Mouse (Mus musculus) CH12.LX (cell line): ENCODE results near the gene Tspan8. TPM values are rescaled to one million over a fixed set of nuclear protein-coding genes. Genes with fewer than 3 reads are reported as not detected.

Experiments
- DNase-seq: peaks from one replicate; pipeline ENCODE4 v3.0.0-alpha.2; 2013; ENCODE audit errors: extremely low read depth
- H3K27ac ChIP-seq: 2 replicates; pipeline ENCODE4 v1.5.1; 2012; ENCODE audit warnings: low read depth, mild to moderate bottlenecking, control low read depth, moderate library complexity; ENCODE audit not compliant: insufficient read depth
- H3K27me3 ChIP-seq: replicated peaks from 2 replicates; pipeline ENCODE3; 2012; ENCODE audit warnings: inconsistent platforms
- H3K36me3 ChIP-seq, 2 experiments: replicated peaks in 1 of 2; 2 replicates each; pipeline versions ENCODE3 to v1.6.1; 2012; ENCODE audit warnings: inconsistent platforms in 1 of 2, low read length in 1 of 2, mild to moderate bottlenecking in 1 of 2, mixed read lengths in 1 of 2, moderate library complexity in 1 of 2; ENCODE audit not compliant: control insufficient read depth in 1 of 2, insufficient read depth in 1 of 2
- H3K4me1 ChIP-seq, 2 experiments: 2 replicates each; pipeline ENCODE4 v1.6.1; 2012; ENCODE audit warnings: inconsistent platforms in 1 of 2, moderate library complexity in 1 of 2; ENCODE audit not compliant: insufficient read depth in 2 of 2, control insufficient read depth in 1 of 2
- H3K4me2 ChIP-seq: 2 replicates; pipeline ENCODE4 v1.6.1; 2012; ENCODE audit warnings: low read depth, mild to moderate bottlenecking, control low read depth; ENCODE audit not compliant: poor library complexity, insufficient read depth, severe bottlenecking
- H3K4me3 ChIP-seq, 3 experiments: fragments of 150-350 bp in 1 of 3; sonication (generic) in 1 of 3; replicated peaks in 1 of 3; 2 replicates each; pipeline versions ENCODE3 to v1.5.1; 2011 to 2012; ENCODE audit warnings: low read depth in 2 of 3, low read length in 2 of 3, mild to moderate bottlenecking in 2 of 3, moderate library complexity in 2 of 3, control low read depth in 1 of 3, improper control_type of control experiment in 1 of 3, inconsistent platforms in 1 of 3, mixed read lengths in 1 of 3; ENCODE audit not compliant: poor library complexity in 1 of 3
- H3K79me2 ChIP-seq: replicated peaks from 2 replicates; pipeline ENCODE4 v1.6.1; 2012; ENCODE audit warnings: mild to moderate bottlenecking, moderate library complexity; ENCODE audit not compliant: control insufficient read depth, poor library complexity, insufficient read depth, severe bottlenecking; ENCODE audit errors: extremely low read depth
- H3K9ac ChIP-seq: 2 replicates; pipeline ENCODE4 v1.6.1; 2012; ENCODE audit warnings: low read depth, mild to moderate bottlenecking, control low read depth, moderate library complexity; ENCODE audit not compliant: insufficient read depth
- H3K9me3 ChIP-seq: replicated peaks from 2 replicates; pipeline ENCODE3; 2012; ENCODE audit warnings: low read length, inconsistent platforms, mixed read lengths
- BHLHE40 ChIP-seq: IDR thresholded peaks from 2 replicates; pipeline ENCODE4 v1.6.1; 2011; ENCODE audit warnings: mild to moderate bottlenecking, low read depth, low read length, improper control_type of control experiment
- CHD1 ChIP-seq: IDR thresholded peaks from 2 replicates; pipeline ENCODE4 v1.6.1; 2012; ENCODE audit warnings: low read depth, low read length, improper control_type of control experiment, inconsistent platforms
- CHD2 ChIP-seq: IDR thresholded peaks from 2 replicates; pipeline ENCODE4 v1.6.1; 2011; ENCODE audit warnings: low read length, improper control_type of control experiment
- E2F4 ChIP-seq: IDR thresholded peaks from 2 replicates; pipeline ENCODE4 v1.6.1; 2011; ENCODE audit warnings: low read depth, low read length, improper control_type of control experiment; ENCODE audit not compliant: insufficient replicate concordance
- ELF1 ChIP-seq: IDR thresholded peaks from 2 replicates; pipeline ENCODE4 v1.6.1; 2014; ENCODE audit warnings: low read depth, mild to moderate bottlenecking, inconsistent platforms, low read length, improper control_type of control experiment
- ETS1 ChIP-seq: conservative IDR thresholded peaks from 2 replicates; pipeline ENCODE4 v1.6.1; 2012; ENCODE audit warnings: low read depth, mild to moderate bottlenecking, inconsistent platforms, low read length, improper control_type of control experiment, moderate library complexity
- JUN ChIP-seq: IDR thresholded peaks from 2 replicates; pipeline ENCODE4 v1.6.1; 2011; ENCODE audit warnings: low read depth, mild to moderate bottlenecking, low read length, improper control_type of control experiment, moderate library complexity; ENCODE audit not compliant: insufficient read depth
- JUND ChIP-seq: conservative IDR thresholded peaks from 2 replicates; pipeline ENCODE4 v1.6.1; 2011; ENCODE audit warnings: low read depth, low read length, improper control_type of control experiment
- MAFK ChIP-seq: IDR thresholded peaks from 2 replicates; pipeline ENCODE4 v1.6.1; 2011; ENCODE audit warnings: low read length, improper control_type of control experiment; ENCODE audit not compliant: insufficient replicate concordance
- MAX ChIP-seq: IDR thresholded peaks from 2 replicates; pipeline ENCODE4 v1.6.1; 2011; ENCODE audit warnings: low read length, improper control_type of control experiment
- MAZ ChIP-seq: IDR thresholded peaks from 2 replicates; pipeline ENCODE4 v1.6.1; 2012; ENCODE audit warnings: low read depth, mild to moderate bottlenecking, inconsistent platforms, low read length, improper control_type of control experiment, moderate library complexity
- NELFE ChIP-seq: IDR thresholded peaks from 2 replicates; pipeline ENCODE4 v1.6.1; 2011; ENCODE audit warnings: low read depth, low read length, improper control_type of control experiment
- PAX5 ChIP-seq: IDR thresholded peaks from 2 replicates; pipeline ENCODE4 v1.6.1; 2012; ENCODE audit warnings: low read length, inconsistent platforms, mixed read lengths
- POLR2A ChIP-seq: IDR thresholded peaks from 2 replicates; pipeline ENCODE4 v1.6.1; 2011; ENCODE audit warnings: low read depth, mild to moderate bottlenecking, improper control_type of control experiment, low read length
- POLR2AphosphoS2 ChIP-seq: IDR thresholded peaks from 2 replicates; pipeline ENCODE4 v1.6.1; 2011; ENCODE audit warnings: low read depth, low read length, improper control_type of control experiment
- RAD21 ChIP-seq: IDR thresholded peaks from 2 replicates; pipeline ENCODE4 v1.6.1; 2011; ENCODE audit warnings: low read depth, mild to moderate bottlenecking, low read length, improper control_type of control experiment, moderate library complexity
- RCOR1 ChIP-seq: conservative IDR thresholded peaks from 2 replicates; pipeline ENCODE4 v1.6.1; 2012; ENCODE audit warnings: low read depth, mild to moderate bottlenecking, inconsistent platforms, low read length, improper control_type of control experiment
- SMC3 ChIP-seq: IDR thresholded peaks from 2 replicates; pipeline ENCODE4 v1.6.1; 2011; ENCODE audit warnings: low read depth, low read length, improper control_type of control experiment
- TBP ChIP-seq: conservative IDR thresholded peaks from 2 replicates; pipeline ENCODE4 v1.6.1; 2011; ENCODE audit warnings: low read depth, low read length, improper control_type of control experiment
- TCF12 ChIP-seq: IDR thresholded peaks from 2 replicates; pipeline ENCODE4 v1.6.1; 2014; ENCODE audit warnings: low read depth, mild to moderate bottlenecking, inconsistent platforms, low read length, improper control_type of control experiment
- UBTF ChIP-seq: IDR thresholded peaks from 2 replicates; pipeline ENCODE4 v1.6.1; 2012; ENCODE audit warnings: low read depth, mild to moderate bottlenecking, inconsistent platforms, low read length, improper control_type of control experiment, moderate library complexity
- USF2 ChIP-seq: conservative IDR thresholded peaks from 2 replicates; pipeline ENCODE4 v1.6.1; 2011; ENCODE audit warnings: low read depth, low read length, improper control_type of control experiment
- ZC3H11A ChIP-seq: IDR thresholded peaks from 2 replicates; pipeline ENCODE4 v1.6.1; 2012; ENCODE audit warnings: low read depth, mild to moderate bottlenecking, inconsistent platforms, low read length, improper control_type of control experiment
- ZKSCAN1 ChIP-seq: IDR thresholded peaks from 2 replicates; pipeline ENCODE4 v1.6.1; 2012; ENCODE audit warnings: low read depth, inconsistent platforms, low read length, improper control_type of control experiment, borderline replicate concordance
- ZNF384 ChIP-seq: IDR thresholded peaks from 2 replicates; pipeline ENCODE4 v1.6.1; 2012; ENCODE audit warnings: low read depth, low read length, improper control_type of control experiment, inconsistent platforms
- dilution Hi-C: fragments of 300-500 bp; cut with MboI; formaldehyde crosslinking; loops from 2 replicates; pipeline ENCODE4 v1.14.3; 2020; ENCODE audit warnings: low sequenced_read_pairs; ENCODE audit not compliant: extremely low pct_unique_long_range_greater_than_20kb, extremely low pct_ligation_motif_present
- in situ Hi-C: fragments of 300-500 bp; cut with MboI; formaldehyde crosslinking; loops from 3 replicates; pipeline ENCODE4 v1.14.3; 2019; ENCODE audit warnings: low sequenced_read_pairs, low pct_ligation_motif_present, low pct_unique_long_range_greater_than_20kb, mixed read lengths
- polyA plus RNA-seq: library from polyadenylated mRNA; unstranded; fragments of >175 nt; gene quantifications from 2 replicates; pipeline ENCODE4 v1.2.1, GENCODE M21; 2012; ENCODE audit warnings: low read depth; ENCODE audit not compliant: insufficient read length
- total RNA-seq, 2 experiments: library from RNA; depleted of rRNA; stranded (reverse); fragments of 300-350 nt in 1 of 2; fragments of >200 nt in 1 of 2; gene quantifications; 2 replicates each; pipeline ENCODE4 v1.2.3; 2012 to 2014

Tspan8 gene
- total RNA-seq (2012; rRNA removed) (0.08 TPM in 1 of 2 replicates, not detected in the other), total RNA-seq (2014; rRNA removed) (0.67 TPM in 1 of 2 replicates, not detected in the other), polyA plus RNA-seq (0.35 TPM in 1 of 2 replicates, not detected in the other)

DNA sequence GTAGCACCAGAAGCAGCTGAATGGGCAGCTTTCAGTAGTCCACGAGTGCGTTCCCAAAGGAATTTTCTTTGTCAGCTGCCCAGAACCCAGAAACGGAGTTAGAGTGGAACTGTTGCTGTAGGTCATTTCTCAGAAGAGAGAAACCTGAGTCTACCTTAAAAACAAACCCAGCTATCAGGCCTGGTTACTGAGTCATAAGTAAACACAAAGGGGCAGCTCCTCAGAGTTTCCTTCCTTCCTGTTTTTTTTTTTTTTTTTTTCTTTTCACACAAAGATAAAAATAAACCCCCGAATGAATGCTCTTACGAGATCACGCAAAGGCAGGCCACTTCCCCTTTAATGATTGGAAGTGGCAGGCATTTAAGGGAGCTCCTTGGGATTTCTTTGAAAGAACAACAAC lies at the start of gene Tspan8:
Gene Tspan8 (plus strand): TSS at position 322 of the 400 bp plus-strand sequence.
- dilution Hi-C loops (no loop called here), in situ Hi-C loops (no loop called here)
- peak; percentile 16 for DNase-seq
- H3K27ac ChIP-seq: no peak within 1 kb of the TSS
- H3K4me3 ChIP-seq: no peak within 1 kb of the TSS
- no peak within 1 kb of the TSS for H3K4me2 ChIP-seq
- H3K36me3 ChIP-seq: no peaks in the 10 kb centered on the region
- H3K79me2 ChIP-seq: no peaks in the 10 kb centered on the region
- H3K9ac ChIP-seq: no peak within 1 kb of the TSS
- H3K9me3 ChIP-seq: no peaks in the 10 kb centered on the region
- H3K4me1 ChIP-seq: peaks cover 0 to 18% of the 10 kb centered on the region in 2 experiments; a peak in 2 of 4 replicates
- no peaks in the 10 kb centered on the region for H3K27me3 ChIP-seq
- no peak for TF ChIP-seq SMC3
- peak; percentile 82 for TF ChIP-seq ZNF384
- TF ChIP-seq, all 38 proteins: peak for 1

DNA sequence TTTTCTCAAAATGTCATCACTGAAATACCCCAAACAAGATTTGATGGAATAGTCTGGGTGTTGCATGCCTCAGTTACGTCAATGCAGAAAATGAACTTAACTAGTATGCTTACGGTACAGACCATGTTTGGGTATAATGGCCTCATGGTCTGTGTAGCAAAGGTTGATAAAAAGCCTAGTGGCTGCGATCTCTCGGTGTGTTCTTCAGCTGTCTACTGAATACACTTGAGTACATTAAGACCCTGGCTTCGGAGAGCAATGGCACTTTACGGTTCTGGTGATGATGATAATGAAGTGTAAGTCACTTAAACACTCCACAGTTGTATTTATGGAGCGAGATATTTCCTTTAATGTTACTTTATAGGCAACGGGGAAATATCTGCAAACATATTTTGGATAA lies 46.6 kb upstream of the Tspan8 start:
- TF ChIP-seq UBTF (no peak), JUND (no peak), ETS1 (no peak), PAX5 (no peak), POLR2A (no peak), ZNF384 (no peak), TCF12 (no peak), MAZ (no peak), JUN (no peak), NELFE (no peak), MAX (no peak), ELF1 (no peak), ZC3H11A (no peak)
- TF ChIP-seq, all 38 proteins: peak for 0
- Histone ChIP-seq H3K4me2 (no peak overlapping the region), H3K36me3 (no peaks in the 10 kb centered on the region), H3K27me3 (no peaks in the 10 kb centered on the region), H3K27ac (no peak overlapping the region), H3K4me1 (peaks cover 0 to 8% of the 10 kb centered on the region in 2 experiments; a peak in 2 of 4 replicates), H3K79me2 (no peaks in the 10 kb centered on the region), H3K9me3 (no peaks in the 10 kb centered on the region), H3K9ac (no peak overlapping the region), H3K4me3 (no peak overlapping the region)
- in situ Hi-C loops (no loop called here), dilution Hi-C loops (no loop called here)
- DNase-seq: no peak

DNA sequence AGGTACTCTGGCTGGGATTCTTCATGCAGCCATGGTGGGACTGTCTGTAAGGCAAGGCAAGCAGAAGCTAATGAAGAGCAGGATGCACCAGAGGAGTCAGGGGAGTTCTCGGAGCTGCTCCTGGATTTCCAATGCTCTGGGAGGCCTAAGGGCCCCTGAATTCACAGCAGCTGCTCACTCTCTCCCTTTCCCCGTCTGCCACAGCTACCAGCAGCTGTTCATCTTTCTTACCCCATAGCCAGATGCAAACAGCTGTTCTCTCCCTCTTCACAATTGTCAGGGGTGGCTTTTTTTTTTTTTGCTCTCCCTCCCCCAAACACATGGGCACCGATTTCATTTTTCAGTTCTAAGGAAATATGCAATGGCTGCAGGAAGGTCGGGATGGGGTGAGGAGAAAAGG lies 42.2 kb upstream of the Tspan8 start:
- H3K9ac ChIP-seq: no peak overlapping the region
- no peak for TF ChIP-seq CHD2
- no peak for TF ChIP-seq CHD1
- no peak for TF ChIP-seq PAX5
- TF ChIP-seq ZKSCAN1: no peak
- TF ChIP-seq USF2: no peak
- no peak for TF ChIP-seq ETS1
- TF ChIP-seq TCF12: no peak
- TF ChIP-seq TBP: no peak
- no peak for TF ChIP-seq RAD21
- TF ChIP-seq POLR2AphosphoS2: no peak
- no peak for TF ChIP-seq ZNF384
- TF ChIP-seq ELF1: no peak
- no peak for TF ChIP-seq ZC3H11A
- TF ChIP-seq UBTF: no peak
- TF ChIP-seq RCOR1: no peak
- no peak for TF ChIP-seq MAX
- no peak for TF ChIP-seq MAFK
- no peak for TF ChIP-seq BHLHE40
- TF ChIP-seq E2F4: no peak
- no peaks in the 10 kb centered on the region for H3K36me3 ChIP-seq
- H3K27me3 ChIP-seq: no peaks in the 10 kb centered on the region
- no peak for DNase-seq
- peaks cover 0 to 8% of the 10 kb centered on the region in 2 experiments; a peak in 2 of 4 replicates for H3K4me1 ChIP-seq
- dilution Hi-C loops: no loop called here
- no peak overlapping the region for H3K27ac ChIP-seq
- no peak overlapping the region for H3K4me3 ChIP-seq
- H3K9me3 ChIP-seq: no peaks in the 10 kb centered on the region
- H3K4me2 ChIP-seq: no peak overlapping the region
- H3K79me2 ChIP-seq: no peaks in the 10 kb centered on the region
- in situ Hi-C loops: no loop called here
